Mouse (Mus musculus): ENCODE measurements at regions not wholly inside any gene's neighbourhood (a gene's known extent, or its start where the extent isn't known, plus 50 kb on each side); places are given as distances from the start of the nearest gene placed in this dataset.

- ATAC-seq = no peak
- Histone ChIP-seq H3K36me3 (no peaks in the 10 kb centered on the region), H3K9ac (no peak overlapping the region), H3K4me2 (no peak overlapping the region), H3K9me3 (replicated peaks) (no peaks in the 10 kb centered on the region), H3K27ac (no peak overlapping the region), H3K27me3 (replicated peaks) (no peaks in the 10 kb centered on the region), H3K4me3 (no peak overlapping the region), H3K4me1 (no peaks in the 10 kb centered on the region)
- 79% methylated on average over 4 of the region's 4 CpGs for WGBS (ENCODE audit: insufficient replicate concordance)
Measured at GRCm38 (mm10) chr10:66873468-66873867, 222.5 kb upstream of the Jmjd1c start.

DNA sequence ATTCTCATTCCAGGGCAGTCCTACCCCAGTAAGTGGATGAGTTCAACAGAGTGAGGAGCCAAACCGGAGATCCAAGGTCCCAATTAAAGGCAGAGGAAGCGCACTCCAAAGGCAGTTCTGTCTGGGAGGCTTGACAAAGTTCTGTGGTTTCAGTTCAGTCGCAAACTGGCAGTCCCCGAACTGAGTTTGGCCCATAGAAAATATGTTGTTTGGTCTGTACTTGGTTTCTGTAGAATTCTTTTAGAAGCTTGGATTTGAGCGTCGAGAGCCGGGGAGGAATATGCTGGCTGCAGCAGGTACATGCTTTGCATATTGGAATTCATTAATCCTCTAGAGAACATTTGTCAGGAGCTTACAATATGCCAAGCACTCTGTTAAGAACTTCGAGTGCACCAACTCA lies 216.9 kb upstream of the Jmjd1c start:
- no peak overlapping the region for H3K4me3 ChIP-seq
- H3K9me3 ChIP-seq (replicated peaks) = no peaks in the 10 kb centered on the region
- H3K27me3 ChIP-seq (replicated peaks) = no peaks in the 10 kb centered on the region
- no peak overlapping the region for H3K4me2 ChIP-seq
- no peak overlapping the region for H3K27ac ChIP-seq
- WGBS (ENCODE audit: insufficient replicate concordance) = 69% methylated on average over 8 of the region's 8 CpGs
- no peaks in the 10 kb centered on the region for H3K36me3 ChIP-seq
- no peak overlapping the region for H3K9ac ChIP-seq
- no peak for ATAC-seq
- H3K4me1 ChIP-seq = no peaks in the 10 kb centered on the region

- WGBS (ENCODE audit: insufficient replicate concordance) = 76% methylated on average over 5 of the region's 5 CpGs
- no peaks in the 10 kb centered on the region for H3K9me3 ChIP-seq (replicated peaks)
- no peaks in the 10 kb centered on the region for H3K27me3 ChIP-seq (replicated peaks)
- H3K4me3 ChIP-seq = no peak overlapping the region
- H3K4me2 ChIP-seq = no peak overlapping the region
- H3K4me1 ChIP-seq = no peaks in the 10 kb centered on the region
- no peak overlapping the region for H3K9ac ChIP-seq
- ATAC-seq = no peak
- H3K27ac ChIP-seq = no peak overlapping the region
- no peaks in the 10 kb centered on the region for H3K36me3 ChIP-seq
Measured at GRCm38 (mm10) chr10:66882825-66883224, 213.1 kb upstream of the Jmjd1c start.

GRCm38 (mm10) chr10:66885575-66885974 lies 210.3 kb upstream of the Jmjd1c start:
- H3K9ac ChIP-seq = no peak overlapping the region
- no peaks in the 10 kb centered on the region for H3K4me1 ChIP-seq
- WGBS (ENCODE audit: insufficient replicate concordance) = 79% methylated on average over 5 of the region's 5 CpGs
- H3K4me2 ChIP-seq = no peak overlapping the region
- no peak for ATAC-seq
- no peaks in the 10 kb centered on the region for H3K27me3 ChIP-seq (replicated peaks)
- H3K4me3 ChIP-seq = no peak overlapping the region
- H3K27ac ChIP-seq = no peak overlapping the region
- H3K36me3 ChIP-seq = no peaks in the 10 kb centered on the region
- no peaks in the 10 kb centered on the region for H3K9me3 ChIP-seq (replicated peaks)

- Histone ChIP-seq H3K27ac (no peak overlapping the region), H3K9me3 (replicated peaks) (no peaks in the 10 kb centered on the region), H3K36me3 (no peaks in the 10 kb centered on the region), H3K27me3 (replicated peaks) (no peaks in the 10 kb centered on the region), H3K4me3 (no peak overlapping the region), H3K9ac (no peak overlapping the region), H3K4me1 (no peaks in the 10 kb centered on the region), H3K4me2 (no peak overlapping the region)
- ATAC-seq = no peak
- WGBS (ENCODE audit: insufficient replicate concordance) = 71% methylated on average over 12 of the region's 12 CpGs
Measured at GRCm38 (mm10) chr10:66889786-66890555, 206.0 kb upstream of the Jmjd1c start.

GRCm38 (mm10) chr10:66891811-66892210 lies 204.1 kb upstream of the Jmjd1c start:
- no peak overlapping the region for H3K9ac ChIP-seq
- no peaks in the 10 kb centered on the region for H3K36me3 ChIP-seq
- H3K27ac ChIP-seq = no peak overlapping the region
- WGBS (ENCODE audit: insufficient replicate concordance) = 67% methylated on average over 1 of the region's 1 CpGs
- no peak overlapping the region for H3K4me2 ChIP-seq
- peaks cover 1% of the 10 kb centered on the region for H3K4me1 ChIP-seq
- ATAC-seq = no peak
- H3K4me3 ChIP-seq = no peak overlapping the region
- no peaks in the 10 kb centered on the region for H3K27me3 ChIP-seq (replicated peaks)
- H3K9me3 ChIP-seq (replicated peaks) = no peaks in the 10 kb centered on the region

GRCm38 (mm10) chr10:66893836-66894235 lies 202.1 kb upstream of the Jmjd1c start:
- no peaks in the 10 kb centered on the region for H3K27me3 ChIP-seq (replicated peaks)
- peaks cover 7% of the 10 kb centered on the region for H3K4me1 ChIP-seq
- H3K9me3 ChIP-seq (replicated peaks) = no peaks in the 10 kb centered on the region
- H3K36me3 ChIP-seq = no peaks in the 10 kb centered on the region
- ATAC-seq = no peak
- H3K9ac ChIP-seq = no peak overlapping the region
- H3K27ac ChIP-seq = no peak overlapping the region
- H3K4me3 ChIP-seq = no peak overlapping the region
- 77% methylated on average over 14 of the region's 14 CpGs for WGBS (ENCODE audit: insufficient replicate concordance)
- no peak overlapping the region for H3K4me2 ChIP-seq

- no peak overlapping the region for H3K9ac ChIP-seq
Measured at GRCm38 (mm10) chr10:66896698-66897622, 199.0 kb upstream of the Jmjd1c start.

DNA sequence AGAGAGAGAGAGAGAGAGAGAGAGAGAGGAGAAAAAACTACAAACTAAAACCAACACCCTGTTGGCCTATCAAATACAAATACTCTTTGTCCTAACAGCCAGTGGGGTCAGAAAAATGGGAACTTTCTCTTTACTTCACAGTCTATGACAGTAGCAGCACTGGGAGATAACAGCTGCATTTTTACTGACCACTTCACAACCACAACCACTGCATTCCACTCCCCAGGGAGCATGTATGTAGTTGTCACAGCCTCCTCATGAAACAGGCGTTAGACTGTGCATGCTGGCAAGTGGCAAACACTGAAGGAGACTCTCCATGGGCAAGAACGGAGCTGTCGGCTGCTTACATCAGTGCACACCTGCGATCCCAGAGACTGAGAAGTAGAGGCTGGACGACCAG lies 196.2 kb upstream of the Jmjd1c start:
- H3K27ac ChIP-seq = no peak overlapping the region
- no peak overlapping the region for H3K4me3 ChIP-seq
- no peak overlapping the region for H3K9ac ChIP-seq
- H3K4me1 ChIP-seq = peaks cover 30% of the 10 kb centered on the region
- no peak overlapping the region for H3K4me2 ChIP-seq
- no peak for ATAC-seq
- no peaks in the 10 kb centered on the region for H3K9me3 ChIP-seq (replicated peaks)
- H3K27me3 ChIP-seq (replicated peaks) = 0 out of 2 replicates have a peak, but pooled peaks cover 3% of the 10 kb centered on the region
- WGBS (ENCODE audit: insufficient replicate concordance) = 77% methylated on average over 5 of the region's 5 CpGs
- H3K36me3 ChIP-seq = no peaks in the 10 kb centered on the region

More at GRCm38 (mm10) chr10:66896698-66897622, 199.0 kb upstream of the Jmjd1c start:
- H3K27me3 ChIP-seq (replicated peaks) = 0 out of 2 replicates have a peak, but pooled peaks cover 3% of the 10 kb centered on the region
- peaks cover 22% of the 10 kb centered on the region for H3K4me1 ChIP-seq
- H3K4me2 ChIP-seq = no peak overlapping the region
- ATAC-seq = no peak
- WGBS (ENCODE audit: insufficient replicate concordance) = 33% methylated on average over 11 of the region's 11 CpGs
- H3K4me3 ChIP-seq = no peak overlapping the region
- H3K36me3 ChIP-seq = no peaks in the 10 kb centered on the region
- no peak overlapping the region for H3K27ac ChIP-seq
- no peaks in the 10 kb centered on the region for H3K9me3 ChIP-seq (replicated peaks)

GRCm38 (mm10) chr10:66900781-66901180 lies 195.1 kb upstream of the Jmjd1c start:
- no peaks in the 10 kb centered on the region for H3K9me3 ChIP-seq (replicated peaks)
- no peak overlapping the region for H3K4me3 ChIP-seq
- H3K36me3 ChIP-seq = no peaks in the 10 kb centered on the region
- H3K9ac ChIP-seq = no peak overlapping the region
- ATAC-seq = no peak
- peak overlapping the region; percentile 42 for H3K4me2 ChIP-seq
- no peak overlapping the region for H3K27ac ChIP-seq
- 31% methylated on average over 10 of the region's 10 CpGs for WGBS (ENCODE audit: insufficient replicate concordance)
- peaks cover 30% of the 10 kb centered on the region for H3K4me1 ChIP-seq
- 0 out of 2 replicates have a peak, but pooled peaks cover 3% of the 10 kb centered on the region for H3K27me3 ChIP-seq (replicated peaks)

GRCm38 (mm10) chr10:66901873-66902272 lies 194.1 kb upstream of the Jmjd1c start:
- Histone ChIP-seq H3K9ac (no peak overlapping the region; the same call in 1 of the 2 replicates), H3K36me3 (no peaks in the 10 kb centered on the region), H3K4me2 (peak overlapping the region; percentile 42), H3K9me3 (replicated peaks) (no peaks in the 10 kb centered on the region), H3K4me3 (no peak overlapping the region), H3K27ac (no peak overlapping the region), H3K27me3 (replicated peaks) (0 out of 2 replicates have a peak, but pooled peaks cover 3% of the 10 kb centered on the region), H3K4me1 (peaks cover 28% of the 10 kb centered on the region)
- no peak for ATAC-seq
- WGBS (ENCODE audit: insufficient replicate concordance) = 8% methylated on average over 9 of the region's 9 CpGs

All from liver, embryonic 12.5 days (tissue).